Mouse (Mus musculus) embryo, embryonic 11.5 days (tissue): ENCODE results near the gene Slc37a3.
A peak's percentile ranks its signal among the peaks of the same experiment; 100 is the strongest.
"Not testable (repeated sequence)": the region's sequence is repeated elsewhere in the genome, so short reads cannot be mapped to it uniquely, and the experiment has no call there.

Experiments used
- DNase-seq: peaks from one replicate; pipeline ENCODE4 v3.0.0-alpha.2; 2012; ENCODE audit warnings: low read depth, low spot score

Gene Slc37a3

DNA sequence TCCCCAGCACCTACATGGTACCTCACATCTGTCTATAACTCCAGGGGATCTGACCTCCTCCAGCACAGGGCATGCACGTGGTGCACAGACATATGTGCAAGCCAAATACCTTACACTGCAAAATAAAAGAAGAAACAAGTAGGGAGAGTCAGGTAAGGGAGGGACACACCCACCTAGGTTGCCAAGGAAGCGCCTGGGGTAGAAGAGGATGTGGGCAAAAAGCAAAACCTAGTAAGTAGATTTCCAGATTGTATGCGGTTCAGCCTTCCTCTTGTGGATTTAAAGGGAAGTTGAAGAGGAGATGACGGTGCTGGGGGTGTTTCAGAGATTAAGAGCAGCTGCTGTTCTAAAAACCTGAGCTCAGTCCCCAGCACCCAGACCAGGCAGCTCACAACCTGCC is 1.7 kb upstream of the Slc37a3 start:
- no peak for DNase-seq

GRCm38 (mm10) chr6:39378161-39378835 is 823 bp upstream of the Slc37a3 start:
- DNase-seq: not testable (repeated sequence)

DNA sequence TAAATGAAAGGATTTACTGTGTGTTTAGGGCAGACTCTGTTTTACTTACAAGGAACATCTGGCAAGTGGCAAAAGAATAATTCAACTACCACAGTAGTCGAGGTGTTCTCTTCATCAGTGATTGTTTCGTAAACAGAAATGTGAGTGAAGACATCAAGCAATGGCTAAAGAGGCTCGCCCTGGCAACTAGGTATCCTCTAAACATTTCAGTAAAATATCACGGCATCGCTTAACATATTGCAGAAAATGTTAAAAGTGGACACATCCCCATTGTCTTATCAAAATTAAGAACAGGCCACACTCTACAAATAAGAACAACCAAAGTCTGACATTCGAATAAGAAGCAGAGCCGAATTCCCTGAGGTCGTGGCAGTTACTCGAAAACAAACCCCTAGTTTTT is 700 bp downstream of the Slc37a3 start:
- no peak for DNase-seq

DNA sequence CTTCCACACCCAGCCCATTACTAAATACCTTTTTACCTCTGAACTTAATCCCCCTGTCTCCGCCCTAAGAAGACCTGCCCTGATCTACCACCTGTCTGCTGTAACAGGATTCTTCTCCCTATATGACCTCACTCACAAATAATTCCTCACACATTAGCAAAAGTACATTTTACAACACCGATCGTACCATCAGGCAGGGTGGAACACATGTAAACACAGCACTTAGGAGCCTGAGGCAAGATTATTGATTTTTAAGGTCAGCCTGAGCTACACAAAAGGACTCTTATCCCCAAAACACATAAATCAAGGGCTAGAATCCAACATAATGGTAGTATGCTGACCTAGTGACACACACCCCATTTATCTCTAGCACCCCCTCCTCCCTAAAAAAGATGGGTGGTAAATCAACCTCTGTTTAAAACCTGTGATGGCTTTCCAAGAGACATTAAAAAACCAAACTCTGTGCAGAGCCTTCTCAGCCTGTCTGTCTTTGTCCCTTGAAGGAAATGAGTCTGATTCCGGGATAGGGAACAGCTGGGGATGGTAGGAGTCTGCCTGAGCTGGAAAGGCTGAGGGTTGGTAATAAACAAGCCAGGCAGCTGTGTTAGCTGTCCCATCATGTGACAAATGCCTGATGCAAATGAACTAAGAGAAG is 4.0 kb downstream of the Slc37a3 start:
- DNase-seq: no peak

GRCm38 (mm10) chr6:39372727-39373126 is 4.7 kb downstream of the Slc37a3 start:
- no peak for DNase-seq

DNA sequence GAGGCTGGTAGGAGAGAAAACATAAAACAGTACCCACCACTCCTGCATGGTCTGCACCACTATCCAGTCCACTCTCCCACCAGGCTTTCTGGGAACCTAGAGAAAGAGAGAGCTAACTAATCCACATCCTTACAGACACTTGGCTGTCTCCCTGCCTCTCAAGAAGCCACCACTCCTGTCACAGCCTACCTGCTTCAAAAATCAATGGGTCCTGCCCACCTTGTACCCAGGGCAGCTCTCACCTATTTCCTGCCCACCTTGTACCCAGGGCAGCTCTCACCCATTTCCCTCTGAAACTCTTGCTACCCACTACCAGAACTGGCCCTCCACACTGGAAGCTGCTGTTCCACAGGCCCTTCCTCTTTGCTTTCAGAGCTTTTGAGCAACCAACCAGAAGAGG is 5.4 kb downstream of the Slc37a3 start:
- no peak for DNase-seq

- DNase-seq: no peak
These were observed 7.8 kb downstream of the Slc37a3 start for GRCm38 (mm10) chr6:39369631-39370030.

DNA sequence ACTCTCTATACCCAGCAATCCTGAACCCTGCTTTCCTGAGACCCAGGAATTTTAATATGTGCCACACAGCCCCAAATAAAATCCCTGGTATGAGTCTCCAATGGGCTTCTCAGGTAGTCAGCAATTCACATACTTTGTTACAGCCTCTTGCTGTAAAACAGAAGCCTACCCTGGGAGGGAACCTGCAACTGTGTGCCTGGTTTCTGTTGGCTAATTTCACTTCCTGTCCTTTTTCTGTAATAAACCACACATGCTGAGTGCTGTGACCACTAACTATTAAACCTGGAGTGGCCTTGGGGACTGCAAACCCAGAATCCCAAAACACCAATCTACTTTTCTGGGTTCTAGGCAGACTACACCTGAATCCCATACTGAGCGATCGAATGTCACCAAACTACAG is 14.8 kb downstream of the Slc37a3 start:
- no peak for DNase-seq

- not testable (repeated sequence) for DNase-seq
These were observed 18.3 kb downstream of the Slc37a3 start for GRCm38 (mm10) chr6:39359207-39359606.

DNA sequence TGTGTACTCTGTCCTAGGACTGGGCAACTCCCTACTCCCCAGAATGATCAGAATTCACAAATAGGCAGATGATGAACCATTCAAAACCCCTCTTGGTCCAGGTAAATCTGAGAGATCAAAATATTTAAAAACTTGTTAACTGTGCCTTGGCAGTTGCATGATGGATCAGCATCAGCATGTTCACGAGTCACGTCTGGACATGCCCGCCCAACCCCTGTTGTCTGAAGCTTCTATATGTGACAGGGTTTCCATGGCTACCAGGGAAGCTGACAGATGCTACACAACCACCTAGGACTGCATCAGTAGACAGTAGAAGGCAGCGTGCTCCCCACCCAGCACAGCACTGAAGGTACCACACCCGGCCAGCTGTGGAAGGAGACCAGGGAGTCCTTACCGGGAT is 28.5 kb downstream of the Slc37a3 start:
- no peak for DNase-seq

- DNase-seq: no peak
These were observed 29.3 kb downstream of the Slc37a3 start for GRCm38 (mm10) chr6:39347880-39348814.

GRCm38 (mm10) chr6:39346991-39347501 is 30.4 kb downstream of the Slc37a3 start:
- no peak for DNase-seq

GRCm38 (mm10) chr6:39345430-39345829 is 32.0 kb downstream of the Slc37a3 start:
- no peak for DNase-seq

DNA sequence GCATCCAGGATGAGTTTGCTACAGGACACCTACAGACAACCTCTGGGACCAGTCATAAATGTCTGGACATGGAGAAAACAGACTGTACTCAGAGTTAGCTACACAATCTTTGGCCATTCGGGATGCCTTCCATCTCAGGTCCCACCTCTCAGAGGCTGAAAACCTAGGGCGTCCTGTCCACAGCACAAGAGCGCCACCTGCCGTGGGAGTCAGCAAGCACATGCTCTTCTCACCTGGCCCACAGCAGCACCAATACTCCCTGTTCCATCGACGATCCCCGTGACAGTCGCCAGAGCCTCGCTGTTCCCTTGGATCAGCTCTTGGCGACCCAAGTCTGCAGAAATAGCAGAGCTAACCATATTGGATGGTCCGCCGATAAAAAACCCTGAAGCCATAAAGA is 33.5 kb downstream of the Slc37a3 start:
- DNase-seq: peak; percentile 69

GRCm38 (mm10) chr6:39341798-39342197 is 35.7 kb downstream of the Slc37a3 start:
- DNase-seq: no peak

GRCm38 (mm10) chr6:39338359-39338758 is 39.1 kb downstream of the Slc37a3 start:
- DNase-seq: no peak

GRCm38 (mm10) chr6:39334873-39335272 is 42.6 kb downstream of the Slc37a3 start:
- DNase-seq: no peak

- no peak for DNase-seq
These were observed 43.3 kb downstream of the Slc37a3 start for GRCm38 (mm10) chr6:39334224-39334623.

GRCm38 (mm10) chr6:39331998-39332700 is 45.3 kb downstream of the Slc37a3 start:
- DNase-seq: no peak

GRCm38 (mm10) chr6:39330981-39331380 is 46.5 kb downstream of the Slc37a3 start:
- DNase-seq: no peak

DNA sequence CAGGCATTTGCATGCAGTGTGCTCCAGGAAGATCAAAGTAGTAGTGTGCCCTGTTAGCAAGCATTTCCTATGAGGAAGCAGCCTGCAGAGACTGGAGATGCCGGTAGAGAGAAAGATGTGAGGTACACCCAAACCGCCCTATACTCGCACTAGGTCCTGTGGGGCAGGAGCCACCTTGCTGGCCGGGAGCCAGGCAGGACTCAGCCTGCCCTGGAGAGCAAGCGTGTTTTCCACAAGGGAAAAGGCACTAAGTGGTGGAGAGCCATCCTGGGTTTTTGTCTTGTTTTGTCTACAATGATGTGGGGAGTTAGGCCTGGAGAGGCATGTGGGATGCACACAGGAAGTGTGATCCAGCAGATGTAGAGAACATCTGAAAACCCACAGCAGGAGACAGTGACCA is 57.2 kb downstream of the Slc37a3 start:
- no peak for DNase-seq
